ENCODE assay signal across 11 mouse cellular contexts in the genomic region with DNA sequence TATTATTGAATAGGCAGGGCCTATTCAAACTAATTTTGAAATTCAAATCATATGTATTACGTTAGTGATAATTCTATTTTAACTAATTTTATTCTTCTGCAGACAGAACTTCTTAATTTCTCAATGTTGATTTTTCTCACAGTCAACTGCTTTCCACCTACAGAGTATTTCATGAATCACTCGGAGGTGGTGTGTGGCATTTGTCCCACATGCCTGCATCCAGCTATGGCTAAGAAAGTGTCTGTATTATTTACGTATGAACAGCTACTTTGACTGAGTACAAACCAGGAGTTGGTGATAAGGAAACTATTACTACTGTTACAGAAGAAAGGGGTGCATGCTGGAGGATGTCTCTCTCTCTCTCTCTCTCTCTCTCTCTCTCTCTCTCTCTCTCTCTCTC.
"Had no signal": no experiment of that assay in that cellular context is flagged by ENCODE, and none has a peak within 500 bp of the region (broad histone marks: within the 10 kb centered on the region; RNA-seq: fewer than 3 reads in every experiment).

No protein-coding gene starts in this region.

- ATAC-seq: liver, postnatal 0 days; lung, postnatal 0 days; midbrain, embryonic 13.5 days; midbrain, embryonic 15.5 days had no signal

- DNase-seq: liver, embryonic 13.5 days; liver, postnatal 0 days; lung, adult 2 months; lung, postnatal 14 days; lung, postnatal 36 days; thymus, adult 2 months; thymus, postnatal 25 days; thymus, postnatal 4 days had no signal
